Mouse (Mus musculus) embryonic facial prominence, embryonic 12.5 days (tissue): ENCODE data around the gene Isoc2b. TPM values are rescaled to one million over a fixed set of nuclear protein-coding genes. Genes with fewer than 3 reads are reported as not detected.
"Not testable (repeated sequence)": the region's sequence is repeated elsewhere in the genome, so short reads cannot be mapped to it uniquely, and the experiment has no call there.

Experiments
- ATAC-seq: fragments of 200-750 bp; cut with Nextera tagmentation; 2 replicates; pipeline ENCODE4 v1.8.0; 2017; ENCODE audit not compliant: insufficient number of reproducible peaks, insufficient read depth, low FRiP score, low TSS enrichment
- H3K27ac ChIP-seq: fragments of 300-500 bp; sonication (generic); 2 replicates; pipeline ENCODE4 v1.5.1; 2016; ENCODE audit warnings: mild to moderate bottlenecking
- H3K27me3 ChIP-seq: fragments of 300-500 bp; sonication (generic); 2 replicates; pipeline ENCODE4 v1.6.1; 2016; ENCODE audit warnings: mild to moderate bottlenecking, moderate library complexity
- H3K36me3 ChIP-seq: fragments of 300-500 bp; sonication (generic); 2 replicates; pipeline ENCODE4 v1.6.1; 2016; ENCODE audit warnings: mild to moderate bottlenecking
- H3K4me1 ChIP-seq: fragments of 300-500 bp; sonication (generic); 2 replicates; pipeline ENCODE4 v1.6.1; 2016
- H3K4me2 ChIP-seq: fragments of 300-500 bp; sonication (generic); replicated peaks from 2 replicates; pipeline ENCODE4 v1.6.1; 2016; ENCODE audit warnings: mild to moderate bottlenecking, moderate library complexity
- H3K4me3 ChIP-seq: fragments of 300-500 bp; sonication (generic); 2 replicates; pipeline ENCODE4 v1.5.1; 2016; ENCODE audit warnings: mild to moderate bottlenecking
- H3K9ac ChIP-seq: fragments of 300-500 bp; sonication (generic); 2 replicates; pipeline ENCODE4 v1.6.1; 2016; ENCODE audit warnings: mild to moderate bottlenecking, moderate library complexity
- H3K9me3 ChIP-seq: fragments of 300-500 bp; sonication (generic); 2 replicates; pipeline ENCODE4 v1.6.1; 2016; ENCODE audit warnings: mild to moderate bottlenecking, moderate library complexity
- WGBS: fragments of 180-500 bp; shearing (Covaris S2); methylation state at CpG from one replicate; pipeline ENCODE4 v1.1.7; 2016; 5-methylcytosine and 5-hydroxymethylcytosine counted together
- polyA plus RNA-seq: library from polyadenylated mRNA; unstranded; fragments of >200 nt; fragmentation: Nextera tagmentation; extraction: Ambion mirVana; gene quantifications from 2 replicates; pipeline ENCODE4 v1.2.1, GENCODE M21; 2016

Gene Isoc2b
- polyA plus RNA-seq, 1 experiment from 2014 or later: 4.4 TPM

- Histone ChIP-seq H3K4me2 (no peak overlapping the region), H3K4me3 (no peak overlapping the region), H3K4me1 (peaks cover 8% of the 10 kb centered on the region; the same call in 1 of the 2 replicates), H3K27ac (no peak overlapping the region), H3K36me3 (no peaks in the 10 kb centered on the region), H3K9me3 (no peaks in the 10 kb centered on the region), H3K27me3 (no peaks in the 10 kb centered on the region), H3K9ac (no peak overlapping the region)
- 58% methylated on average over 6 of the region's 6 CpGs for WGBS
- ATAC-seq: no peak
Observed at GRCm38 (mm10) chr7:4822162-4822907, 47.7 kb downstream of the Isoc2b start.

GRCm38 (mm10) chr7:4821690-4822089 lies 48.4 kb downstream of the Isoc2b start:
- no peak overlapping the region for H3K9ac ChIP-seq
- peaks cover 8% of the 10 kb centered on the region; the same call in 1 of the 2 replicates for H3K4me1 ChIP-seq
- no peak overlapping the region for H3K4me3 ChIP-seq
- no peaks in the 10 kb centered on the region for H3K27me3 ChIP-seq
- no peak overlapping the region for H3K4me2 ChIP-seq
- no peak overlapping the region for H3K27ac ChIP-seq
- no peaks in the 10 kb centered on the region for H3K9me3 ChIP-seq
- 77% methylated on average over 4 of the region's 4 CpGs for WGBS
- H3K36me3 ChIP-seq: no peaks in the 10 kb centered on the region
- ATAC-seq: no peak

GRCm38 (mm10) chr7:4820925-4821324 lies 49.1 kb downstream of the Isoc2b start:
- not testable (repeated sequence) for H3K9me3 ChIP-seq, H3K4me2 ChIP-seq, H3K27ac ChIP-seq, H3K4me3 ChIP-seq, H3K27me3 ChIP-seq, ATAC-seq, H3K36me3 ChIP-seq, H3K9ac ChIP-seq, H3K4me1 ChIP-seq
- WGBS: 93% methylated on average over 7 of the region's 7 CpGs

GRCm38 (mm10) chr7:4816559-4816958 lies 53.5 kb downstream of the Isoc2b start:
- Histone ChIP-seq H3K4me3 (no peak overlapping the region), H3K9ac (no peak overlapping the region), H3K36me3 (no peaks in the 10 kb centered on the region), H3K27me3 (no peaks in the 10 kb centered on the region), H3K9me3 (no peaks in the 10 kb centered on the region), H3K4me1 (peaks cover 5% of the 10 kb centered on the region), H3K27ac (no peak overlapping the region), H3K4me2 (no peak overlapping the region)
- ATAC-seq: no peak

GRCm38 (mm10) chr7:4813105-4813791 lies 56.8 kb downstream of the Isoc2b start:
- H3K4me1 ChIP-seq: peaks cover 26% of the 10 kb centered on the region
- peak overlapping the region; percentile 55 for H3K4me2 ChIP-seq
- no peak for ATAC-seq
- 25% methylated on average over 8 of the region's 8 CpGs for WGBS
- H3K4me3 ChIP-seq: peak overlapping the region; percentile 100
- peak overlapping the region; percentile 44 for H3K9ac ChIP-seq
- H3K36me3 ChIP-seq: peaks cover 24% of the 10 kb centered on the region
- no peaks in the 10 kb centered on the region for H3K9me3 ChIP-seq
- H3K27ac ChIP-seq: peak overlapping the region; percentile 83
- H3K27me3 ChIP-seq: no peaks in the 10 kb centered on the region

- no peaks in the 10 kb centered on the region for H3K27me3 ChIP-seq
- H3K27ac ChIP-seq: peak within 1 kb of the TSS; percentile 94
- H3K9ac ChIP-seq: peak within 1 kb of the TSS; percentile 99
- peaks cover 28% of the 10 kb centered on the region for H3K36me3 ChIP-seq
- peak; percentile 99 for ATAC-seq
- WGBS: under 1% methylated on average over 62 of the region's 62 CpGs
- peak within 1 kb of the TSS; percentile 81 for H3K4me2 ChIP-seq
- peaks cover 26% of the 10 kb centered on the region for H3K4me1 ChIP-seq
- H3K4me3 ChIP-seq: peak within 1 kb of the TSS; percentile 100
- no peaks in the 10 kb centered on the region for H3K9me3 ChIP-seq
Observed at GRCm38 (mm10) chr7:4812303-4813104, 57.6 kb downstream of the Isoc2b start, which contains the start of gene Ube2s. TSS of gene Ube2s (minus strand) at chr7:4812590.

GRCm38 (mm10) chr7:4811842-4812302 lies 58.2 kb downstream of the Isoc2b start:
- under 1% methylated on average over 36 of the region's 36 CpGs for WGBS
- peak overlapping the region; percentile 99 for H3K9ac ChIP-seq
- peak overlapping the region; percentile 81 for H3K4me2 ChIP-seq
- H3K27me3 ChIP-seq: no peaks in the 10 kb centered on the region
- H3K36me3 ChIP-seq: peaks cover 34% of the 10 kb centered on the region
- ATAC-seq: no peak
- peaks cover 26% of the 10 kb centered on the region for H3K4me1 ChIP-seq
- H3K9me3 ChIP-seq: no peaks in the 10 kb centered on the region
- H3K4me3 ChIP-seq: peak overlapping the region; percentile 100
- peak overlapping the region; percentile 94 for H3K27ac ChIP-seq

GRCm38 (mm10) chr7:4811131-4811530 lies 58.9 kb downstream of the Isoc2b start:
- H3K27ac ChIP-seq, H3K9me3 ChIP-seq, H3K27me3 ChIP-seq, ATAC-seq: not testable (repeated sequence)
- Histone ChIP-seq H3K36me3 (peaks cover 42% of the 10 kb centered on the region), H3K4me3 (peak overlapping the region; percentile 100), H3K9ac (peak overlapping the region; percentile 99), H3K4me1 (peaks cover 26% of the 10 kb centered on the region), H3K4me2 (peak overlapping the region; percentile 81)
- WGBS: 43% methylated on average over 10 of the region's 10 CpGs

- no peak overlapping the region for H3K9ac ChIP-seq
- no peak overlapping the region for H3K4me3 ChIP-seq
- H3K36me3 ChIP-seq: peaks cover 50% of the 10 kb centered on the region
- peaks cover 22% of the 10 kb centered on the region for H3K4me1 ChIP-seq
- H3K27ac ChIP-seq: no peak overlapping the region
- 90% methylated on average over 7 of the region's 7 CpGs for WGBS
- H3K4me2 ChIP-seq: no peak overlapping the region
- H3K9me3 ChIP-seq: no peaks in the 10 kb centered on the region
- no peak for ATAC-seq
- H3K27me3 ChIP-seq: no peaks in the 10 kb centered on the region
Observed at GRCm38 (mm10) chr7:4806716-4807115, 63.3 kb downstream of the Isoc2b start.

- Histone ChIP-seq H3K36me3 (peaks cover 31% of the 10 kb centered on the region), H3K4me3 (no peak overlapping the region), H3K27ac (no peak overlapping the region), H3K27me3 (no peaks in the 10 kb centered on the region), H3K9ac (no peak overlapping the region), H3K9me3 (no peaks in the 10 kb centered on the region), H3K4me1 (no peaks in the 10 kb centered on the region), H3K4me2 (no peak overlapping the region)
- no peak for ATAC-seq
Observed at GRCm38 (mm10) chr7:4802247-4802646, 67.8 kb downstream of the Isoc2b start.

GRCm38 (mm10) chr7:4795767-4796433 lies 74.2 kb downstream of the Isoc2b start:
- no peaks in the 10 kb centered on the region for H3K27me3 ChIP-seq
- no peak for ATAC-seq
- H3K4me3 ChIP-seq: no peak overlapping the region
- 69% methylated on average over 7 of the region's 7 CpGs for WGBS
- H3K36me3 ChIP-seq: peaks cover 42% of the 10 kb centered on the region
- no peak overlapping the region for H3K9ac ChIP-seq
- no peaks in the 10 kb centered on the region for H3K9me3 ChIP-seq
- peaks cover 12% of the 10 kb centered on the region for H3K4me1 ChIP-seq
- H3K27ac ChIP-seq: no peak overlapping the region
- no peak overlapping the region for H3K4me2 ChIP-seq
